Mouse (Mus musculus) NIH3T3 (cell line): ENCODE data around the gene Calml4.
A peak's percentile ranks its signal among the peaks of the same experiment; 100 is the strongest.

ENCODE experiments used
- DNase-seq: peaks from one replicate; pipeline ENCODE4 v3.0.0-alpha.2; 2012; ENCODE audit warnings: low read depth

The Calml4 gene

DNA sequence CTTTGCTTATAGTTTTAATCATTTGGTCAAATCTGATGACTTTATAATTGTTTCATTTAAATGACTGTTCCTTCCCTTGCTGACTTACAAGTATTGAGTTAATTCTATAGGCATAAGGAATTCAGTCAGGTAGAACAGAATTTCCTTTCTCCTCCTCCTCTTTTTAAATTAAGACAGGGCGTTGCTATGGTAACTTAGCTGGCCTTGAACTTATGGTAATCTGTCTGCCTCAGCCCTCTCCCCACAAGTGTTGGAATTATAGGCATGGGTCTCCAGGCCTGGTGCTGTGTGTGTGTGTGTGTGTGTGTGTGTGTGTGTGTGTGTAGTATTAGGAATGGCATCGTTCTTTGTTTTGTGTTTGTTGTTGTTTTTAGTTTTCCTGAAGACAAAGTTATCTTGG lies 43.9 kb downstream of the Calml4 start:
- no peak for DNase-seq

GRCm38 (mm10) chr9:62903841-62904240 lies 46.0 kb downstream of the Calml4 start:
- DNase-seq, result no peak

GRCm38 (mm10) chr9:62905039-62905438 lies 47.2 kb downstream of the Calml4 start:
- no peak for DNase-seq

GRCm38 (mm10) chr9:62913390-62914069 lies 55.6 kb downstream of the Calml4 start:
- DNase-seq, result no peak

DNA sequence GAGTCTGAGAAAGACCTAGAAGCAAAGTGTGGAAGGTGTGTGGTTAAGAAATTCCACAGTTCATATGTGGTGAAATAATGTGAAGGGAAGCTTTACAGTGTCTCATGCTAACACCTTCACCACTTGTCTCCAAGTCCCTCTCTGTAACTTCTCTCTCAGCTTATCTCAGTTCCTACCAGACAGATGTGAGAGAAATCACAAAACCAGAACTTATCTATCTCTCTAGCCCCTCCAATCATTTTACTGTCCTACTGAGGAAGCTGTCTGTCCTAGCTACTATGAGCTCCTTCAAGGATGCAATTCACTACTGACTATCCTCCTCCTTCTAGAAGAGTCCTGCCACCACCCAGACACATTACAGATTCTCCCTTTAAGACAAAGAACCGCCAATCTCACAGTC lies 59.2 kb downstream of the Calml4 start:
- no peak for DNase-seq

DNA sequence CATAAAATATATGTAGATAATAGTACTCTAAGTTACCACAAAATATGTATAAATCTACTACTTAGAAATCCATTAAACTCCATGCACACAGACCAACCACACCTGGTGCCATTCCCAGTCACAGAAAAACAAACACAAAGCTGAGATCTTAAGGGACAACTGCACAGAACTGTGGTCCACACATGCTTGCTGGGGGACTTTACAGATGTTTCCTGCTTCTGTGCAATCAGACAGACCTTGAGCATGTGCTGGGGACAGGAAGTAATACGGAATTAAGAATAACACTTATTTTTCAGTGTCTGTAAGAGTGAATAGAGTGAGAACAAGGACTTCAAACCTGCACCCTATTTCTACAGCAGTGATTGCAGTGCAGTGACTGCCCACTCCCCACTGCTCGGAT lies 63.0 kb downstream of the Calml4 start:
- no peak for DNase-seq

GRCm38 (mm10) chr9:62924886-62925610 lies 67.2 kb downstream of the Calml4 start:
- DNase-seq, result peak; percentile 6
